Mouse (Mus musculus): ENCODE data around the gene Spon1. TPM values are rescaled to one million over a fixed set of nuclear protein-coding genes. Genes with fewer than 3 reads are reported as not detected.

The Spon1 gene
- total and polyA plus RNA-seq, 3 experiments, result not detected

GRCm38 (mm10) chr7:113814101-113814779 is 48.4 kb downstream of the Spon1 start:
- DNase-seq (ENCODE audit: extremely low read depth), result no peak
- Histone ChIP-seq H3K4me3 (replicated peaks in 1 of 3; ENCODE audit: low read depth in 2 of 3, low read length in 2 of 3, poor library complexity in 1 of 3) (no peak overlapping the region), H3K4me2 (ENCODE audit: insufficient read depth, low read depth, poor library complexity, severe bottlenecking) (no peak overlapping the region), H3K4me1 (ENCODE audit: control insufficient read depth in 1 of 2, insufficient read depth in 2 of 2) (no peaks in the 10 kb centered on the region; a peak in 1 of 4 replicates), H3K27me3 (replicated peaks) (peaks cover 52% of the 10 kb centered on the region), H3K36me3 (replicated peaks in 1 of 2; ENCODE audit: control insufficient read depth in 1 of 2, insufficient read depth in 1 of 2, low read length in 1 of 2) (no peaks in the 10 kb centered on the region), H3K9ac (ENCODE audit: insufficient read depth, low read depth) (no peak overlapping the region), H3K79me2 (replicated peaks; ENCODE audit: control insufficient read depth, extremely low read depth, insufficient read depth, poor library complexity, severe bottlenecking) (no peaks in the 10 kb centered on the region), H3K27ac (ENCODE audit: insufficient read depth, low read depth) (no peak overlapping the region), H3K9me3 (replicated peaks; ENCODE audit: low read length) (peaks cover 2% of the 10 kb centered on the region)
- dilution Hi-C loops (cut with MboI; ENCODE audit: extremely low pct_ligation_motif_present, extremely low pct_unique_long_range_greater_than_20kb, low sequenced_read_pairs) (no loop called here), in situ Hi-C loops (cut with MboI; ENCODE audit: low pct_ligation_motif_present, low pct_unique_long_range_greater_than_20kb, low sequenced_read_pairs) (no loop called here)
- TF ChIP-seq CHD1 (IDR thresholded peaks at IDR 0.05; ENCODE audit: low read depth, low read length), result no peak
- TF ChIP-seq IRF4 (IDR thresholded peaks at IDR 0.05; ENCODE audit: low read depth, low read length), result no peak
- no peak for TF ChIP-seq MYC (IDR thresholded peaks at IDR 0.05; ENCODE audit: low read depth, low read length)
- TF ChIP-seq CHD2 (IDR thresholded peaks at IDR 0.05; ENCODE audit: low read length), result no peak
- no peak for TF ChIP-seq TCF12 (IDR thresholded peaks at IDR 0.05; ENCODE audit: low read depth, low read length)
- TF ChIP-seq GABPA (IDR thresholded peaks at IDR 0.05; ENCODE audit: insufficient replicate concordance, low read depth, low read length), result no peak
- no peak for TF ChIP-seq POLR2AphosphoS2 (IDR thresholded peaks at IDR 0.05; ENCODE audit: low read depth, low read length)
- no peak for TF ChIP-seq MAZ (IDR thresholded peaks at IDR 0.05; ENCODE audit: low read depth, low read length)
- TF ChIP-seq USF1 (IDR thresholded peaks at IDR 0.05; ENCODE audit: low read depth, low read length), result no peak
- no peak for TF ChIP-seq EP300 (IDR thresholded peaks at IDR 0.05; ENCODE audit: low read length)
- no peak for TF ChIP-seq ELF1 (IDR thresholded peaks at IDR 0.05; ENCODE audit: low read depth, low read length)
- TF ChIP-seq PAX5 (IDR thresholded peaks at IDR 0.05; ENCODE audit: low read length), result no peak
- TF ChIP-seq ZKSCAN1 (IDR thresholded peaks at IDR 0.05; ENCODE audit: borderline replicate concordance, low read depth, low read length), result no peak
- TF ChIP-seq CTCF (conservative IDR thresholded peaks at IDR 0.05 in 1 of 2, IDR thresholded peaks at IDR 0.05 in 1 of 2; ENCODE audit: low read depth in 2 of 2, low read length in 2 of 2), result no peak
- no peak for TF ChIP-seq JUN (IDR thresholded peaks at IDR 0.05; ENCODE audit: insufficient read depth, low read depth, low read length)
- no peak for TF ChIP-seq JUND (conservative IDR thresholded peaks at IDR 0.05; ENCODE audit: low read depth, low read length)
- no peak for TF ChIP-seq NELFE (IDR thresholded peaks at IDR 0.05; ENCODE audit: low read depth, low read length)
- TF ChIP-seq RAD21 (IDR thresholded peaks at IDR 0.05; ENCODE audit: low read depth, low read length), result no peak

- TF ChIP-seq CTCF (conservative IDR thresholded peaks at IDR 0.05 in 1 of 2, IDR thresholded peaks at IDR 0.05 in 1 of 2; ENCODE audit: low read depth in 2 of 2, low read length in 2 of 2) (no peak), NRF1 (IDR thresholded peaks at IDR 0.05; ENCODE audit: low read depth, low read length) (no peak), MEF2A (IDR thresholded peaks at IDR 0.05; ENCODE audit: borderline replicate concordance, low read depth, low read length) (no peak), JUN (IDR thresholded peaks at IDR 0.05; ENCODE audit: insufficient read depth, low read depth, low read length) (no peak), MYC (IDR thresholded peaks at IDR 0.05; ENCODE audit: low read depth, low read length) (no peak), POLR2A (IDR thresholded peaks at IDR 0.05; ENCODE audit: low read depth, low read length) (no peak), NELFE (IDR thresholded peaks at IDR 0.05; ENCODE audit: low read depth, low read length) (no peak), TCF12 (IDR thresholded peaks at IDR 0.05; ENCODE audit: low read depth, low read length) (no peak), GABPA (IDR thresholded peaks at IDR 0.05; ENCODE audit: insufficient replicate concordance, low read depth, low read length) (no peak), CHD1 (IDR thresholded peaks at IDR 0.05; ENCODE audit: low read depth, low read length) (no peak), ZMIZ1 (IDR thresholded peaks at IDR 0.05; ENCODE audit: low read depth, low read length) (no peak)
- no peak for DNase-seq (ENCODE audit: extremely low read depth)
- Histone ChIP-seq H3K27ac (ENCODE audit: insufficient read depth, low read depth) (no peak overlapping the region), H3K9ac (ENCODE audit: insufficient read depth, low read depth) (no peak overlapping the region), H3K4me3 (replicated peaks in 1 of 3; ENCODE audit: low read depth in 2 of 3, low read length in 2 of 3, poor library complexity in 1 of 3) (no peak overlapping the region), H3K27me3 (replicated peaks) (peaks cover 52% of the 10 kb centered on the region), H3K79me2 (replicated peaks; ENCODE audit: control insufficient read depth, extremely low read depth, insufficient read depth, poor library complexity, severe bottlenecking) (no peaks in the 10 kb centered on the region), H3K36me3 (replicated peaks in 1 of 2; ENCODE audit: control insufficient read depth in 1 of 2, insufficient read depth in 1 of 2, low read length in 1 of 2) (no peaks in the 10 kb centered on the region), H3K4me2 (ENCODE audit: insufficient read depth, low read depth, poor library complexity, severe bottlenecking) (no peak overlapping the region), H3K9me3 (replicated peaks; ENCODE audit: low read length) (peaks cover 2% of the 10 kb centered on the region), H3K4me1 (ENCODE audit: control insufficient read depth in 1 of 2, insufficient read depth in 2 of 2) (no peaks in the 10 kb centered on the region)
- in situ Hi-C loops (cut with MboI; ENCODE audit: low pct_ligation_motif_present, low pct_unique_long_range_greater_than_20kb, low sequenced_read_pairs) (no loop called here), dilution Hi-C loops (cut with MboI; ENCODE audit: extremely low pct_ligation_motif_present, extremely low pct_unique_long_range_greater_than_20kb, low sequenced_read_pairs) (no loop called here)
These were observed 49.9 kb downstream of the Spon1 start for GRCm38 (mm10) chr7:113815726-113816125.
